Mouse (Mus musculus) ES-E14 (cell line): ENCODE measurements around the gene Chrnb1.

Experiments
- CHD2 ChIP-seq: IDR thresholded peaks from 2 replicates; pipeline ENCODE4 v1.6.1; 2014; ENCODE audit warnings: mild to moderate bottlenecking, low read depth, low read length, inconsistent platforms
- ZC3H11A ChIP-seq: IDR thresholded peaks from 2 replicates; pipeline ENCODE4 v1.6.1; 2012; ENCODE audit warnings: low read depth, mild to moderate bottlenecking, inconsistent platforms, low read length, borderline replicate concordance

DNA sequence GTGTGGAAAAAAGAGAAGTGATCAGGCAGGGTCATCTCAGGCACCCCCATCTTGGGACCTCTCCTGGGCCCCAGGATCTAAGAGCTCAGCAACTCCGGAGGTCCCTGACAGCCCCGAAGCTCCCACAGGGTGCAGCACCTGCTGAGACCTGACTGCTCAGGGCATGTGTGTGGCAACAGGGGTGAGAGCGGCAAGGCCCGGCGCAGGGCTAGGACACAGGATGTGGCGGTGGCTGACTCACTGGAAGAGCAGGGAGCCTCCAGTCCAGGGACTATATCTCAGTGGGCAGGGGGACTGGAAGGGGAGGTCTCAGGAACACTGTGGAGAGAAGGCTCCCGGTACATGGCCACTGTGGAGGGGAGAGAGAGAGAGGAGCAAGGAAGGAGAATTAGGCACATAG is 2.2 kb upstream of the Chrnb1 start:
- TF ChIP-seq CHD2 = no peak
- TF ChIP-seq ZC3H11A = no peak
